In genomic region chr3:21557963-21558441, GRCm38 (mm10) we compare ENCODE assay signal across 9 mouse cellular contexts.
DNase-seq lines count a peak whose midpoint lies in the region; ATAC-seq lines count a peak whose summit lies in the region.
"Had no signal": no experiment of that assay in that cellular context is flagged by ENCODE, and none has a peak within 500 bp of the region (broad histone marks: within the 10 kb centered on the region; RNA-seq: fewer than 3 reads in every experiment).

No protein-coding gene starts in this region.

- no peak overlapping the region for H3K4me2 ChIP-seq in hindbrain, embryonic 15.5 days
- H3K4me2 ChIP-seq: embryonic facial prominence, embryonic 12.5 days had no signal

- 43% methylated on average over 12 of the region's 12 CpGs for WGBS in hindbrain, embryonic 15.5 days
- 91% methylated on average over 12 of the region's 12 CpGs for whole genome bisulfite sequencing in hindbrain, embryonic 10.5 days

- no peaks in the 10 kb centered on the region for H3K36me3 ChIP-seq in hindbrain, embryonic 15.5 days
- no peaks in the 10 kb centered on the region for H3K36me3 ChIP-seq in hindbrain, embryonic 10.5 days
- H3K36me3 ChIP-seq: embryonic facial prominence, embryonic 12.5 days had no signal

- no peaks in the 10 kb centered on the region for H3K27me3 ChIP-seq in hindbrain, embryonic 15.5 days
- H3K27me3 ChIP-seq in hindbrain, embryonic 10.5 days (ENCODE audit: insufficient read depth, poor library complexity, severe bottlenecking) = no peaks in the 10 kb centered on the region
- H3K27me3 ChIP-seq: embryonic facial prominence, embryonic 12.5 days had no signal

- no peaks in the 10 kb centered on the region for H3K9me3 ChIP-seq in hindbrain, embryonic 15.5 days
- no peaks in the 10 kb centered on the region for H3K9me3 ChIP-seq in hindbrain, embryonic 10.5 days
- H3K9me3 ChIP-seq: embryonic facial prominence, embryonic 12.5 days had no signal

- peak overlapping the region; percentile 9 for H3K27ac ChIP-seq in hindbrain, embryonic 15.5 days (replicated peaks)
- H3K27ac ChIP-seq in hindbrain, embryonic 10.5 days = no peak overlapping the region
- H3K27ac ChIP-seq: embryonic facial prominence, embryonic 12.5 days had no signal

- ATAC-seq in hindbrain, embryonic 15.5 days (ENCODE audit: low FRiP score, low read depth) = peak; percentile 76

- no peak overlapping the region for H3K9ac ChIP-seq in hindbrain, embryonic 15.5 days
- H3K9ac ChIP-seq: embryonic facial prominence, embryonic 12.5 days had no signal

- H3K4me3 ChIP-seq in hindbrain, embryonic 15.5 days = no peak overlapping the region
- H3K4me3 ChIP-seq in hindbrain, embryonic 10.5 days = no peak overlapping the region
- H3K4me3 ChIP-seq: embryonic facial prominence, embryonic 12.5 days had no signal

- peaks cover 26% of the 10 kb centered on the region for H3K4me1 ChIP-seq in hindbrain, embryonic 15.5 days (replicated peaks)
- H3K4me1 ChIP-seq in hindbrain, embryonic 10.5 days (replicated peaks) = peaks cover 13% of the 10 kb centered on the region

- DNase-seq in hindbrain, embryonic 10.5 days (ENCODE audit: low spot score) = no peak
- DNase-seq in cerebellum, adult 11 months = peak; percentile 8
- peak; percentile 66 for DNase-seq in frontal cortex, postnatal 14 days (ENCODE audit: low spot score in 2 of 2)
- peak; percentile 49 to 60 for DNase-seq in kidney, postnatal 4 days
- peak; percentile 66 for DNase-seq in right cerebral cortex, adult 18-20 months
- DNase-seq in c-Kit-positive CD71-positive TER-119-positive erythroid progenitor cells, embryonic 14.5 days (ENCODE audit: low spot score) = no peak
- no peak for DNase-seq in spleen, adult 12 weeks (ENCODE audit: low spot score)

Comparison
In these comparisons a context has a peak if more than half of its experiments do, and no peak if none do; other contexts are left out.
1. DNase-seq: peak in cerebellum, adult 11 months (single experiment), frontal cortex, postnatal 14 days (2 of 2), kidney, postnatal 4 days (2 of 2) and right cerebral cortex, adult 18-20 months (single experiment); none in hindbrain, embryonic 10.5 days (single experiment), c-Kit-positive CD71-positive TER-119-positive erythroid progenitor cells, embryonic 14.5 days (single experiment) and spleen, adult 12 weeks (single experiment).